Mouse (Mus musculus) cortical plate, adult 2 months (tissue): ENCODE measurements around the gene Mier3. TPM values are rescaled to one million over a fixed set of nuclear protein-coding genes. Genes with fewer than 3 reads are reported as not detected.

Experiments used
- H3K27ac ChIP-seq: fragments of 200-500 bp; 2 replicates; pipeline ENCODE4 v1.5.1; 2012; ENCODE audit warnings: low read length, control low read depth, inconsistent platforms; ENCODE audit not compliant: insufficient read depth
- H3K4me1 ChIP-seq: fragments of 200-500 bp; 2 replicates; pipeline ENCODE4 v1.6.1; 2011; ENCODE audit warnings: low read length; ENCODE audit not compliant: control insufficient read depth, insufficient read depth
- H3K4me3 ChIP-seq: fragments of 200-500 bp; 2 replicates; pipeline ENCODE4 v1.5.1; 2011; ENCODE audit warnings: mild to moderate bottlenecking, low read length, control low read depth; ENCODE audit not compliant: insufficient read depth
- CTCF ChIP-seq: fragments of 200-500 bp; IDR thresholded peaks from 2 replicates; pipeline ENCODE4 v1.5.1; 2011; ENCODE audit warnings: mild to moderate bottlenecking, control low read depth, low read length; ENCODE audit not compliant: insufficient read depth; ENCODE audit errors: extremely low read depth
- POLR2A ChIP-seq: fragments of 200-500 bp; IDR thresholded peaks from 2 replicates; pipeline ENCODE4 v1.6.1; 2011; ENCODE audit warnings: mild to moderate bottlenecking, low read length, control low read depth; ENCODE audit not compliant: insufficient read depth; ENCODE audit errors: extremely low read depth
- polyA plus RNA-seq: library from polyadenylated mRNA; depleted of rRNA; stranded (reverse); fragments of >200 nt; gene quantifications from 2 replicates; pipeline ENCODE4 v1.2.3, GENCODE M21; 2012; rRNA removed

Mier3 gene
- polyA plus RNA-seq, result 10.3 and 12.0 TPM in 2 replicates

- TF ChIP-seq POLR2A (no peak), CTCF (no peak)
- Histone ChIP-seq H3K4me3 (no peak within 1 kb of the TSS), H3K4me1 (no peaks in the 10 kb centered on the region), H3K27ac (no peak within 1 kb of the TSS)
Measured at GRCm38 (mm10) chr13:111680679-111681078, at the start of gene Mier3. Gene Mier3 (plus strand): TSS chr13:111680979.

DNA sequence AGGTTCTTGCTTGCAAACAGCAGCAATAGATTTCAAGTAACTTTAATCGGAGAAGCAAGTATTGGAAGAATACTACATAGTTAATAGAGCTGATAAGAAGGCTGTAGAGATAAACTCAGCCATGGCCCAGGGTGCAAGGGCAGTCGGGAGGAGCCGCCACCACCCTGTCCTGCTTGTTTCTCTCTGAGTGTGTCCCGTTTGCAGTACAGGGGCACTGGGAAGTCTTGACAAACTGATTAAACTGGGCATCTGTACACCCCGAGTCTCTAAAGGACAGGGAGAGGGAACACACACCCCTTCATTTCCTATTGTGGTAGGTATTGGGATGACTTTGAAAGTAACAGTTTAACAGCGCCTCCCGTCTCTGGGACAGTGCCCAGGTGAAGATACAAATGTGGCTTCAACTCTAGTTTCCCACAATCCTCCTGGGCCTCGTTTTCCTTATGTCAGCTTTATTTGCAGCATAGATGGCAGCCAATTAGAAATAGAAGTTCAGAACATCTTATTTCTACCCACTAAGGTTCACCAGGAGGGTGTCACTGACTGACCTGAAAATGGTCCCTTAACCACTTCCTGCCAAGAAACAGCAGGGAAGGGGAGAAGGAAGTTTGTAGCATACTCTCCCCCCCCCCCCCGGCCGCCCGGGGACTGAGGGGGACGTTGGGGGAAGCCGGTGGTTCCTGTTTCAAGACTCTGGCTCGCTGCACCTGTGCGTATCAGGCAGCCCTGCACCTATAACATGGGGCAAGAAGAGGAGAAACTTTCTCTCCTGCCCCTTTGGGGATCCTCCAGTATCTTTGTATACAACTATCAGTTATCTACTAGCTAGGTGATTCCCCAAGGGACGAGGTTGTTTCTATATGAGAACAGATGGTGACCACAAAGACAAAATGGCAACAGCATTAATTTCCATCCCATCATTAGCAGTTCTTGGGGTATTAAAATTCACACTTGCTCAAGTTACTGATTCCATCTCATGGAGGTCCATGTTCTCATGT lies 46.3 kb upstream of the Mier3 start:
- TF ChIP-seq POLR2A (no peak), CTCF (no peak)
- Histone ChIP-seq H3K4me1 (no peaks in the 10 kb centered on the region), H3K4me3 (no peak overlapping the region), H3K27ac (no peak overlapping the region)

DNA sequence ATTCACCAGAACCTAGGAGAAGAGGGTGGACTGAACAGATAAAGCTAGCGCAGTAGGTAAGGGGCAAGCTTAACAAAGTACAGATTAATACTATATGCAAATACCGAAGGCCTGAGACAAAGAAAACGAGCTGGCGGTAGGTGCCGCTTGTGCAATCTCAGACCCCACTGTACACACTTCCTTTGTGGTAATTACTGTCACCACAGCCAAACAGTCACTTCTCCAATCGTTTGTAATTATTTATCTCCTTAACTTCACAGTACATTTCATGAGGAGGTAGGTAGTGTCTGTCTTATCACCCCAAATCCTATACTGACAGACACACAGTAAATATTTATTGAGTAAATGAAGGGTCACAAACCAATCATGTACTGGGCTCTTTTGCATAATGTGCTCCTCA lies 40.5 kb upstream of the Mier3 start:
- Histone ChIP-seq H3K4me3 (no peak overlapping the region), H3K27ac (no peak overlapping the region), H3K4me1 (no peaks in the 10 kb centered on the region)
- TF ChIP-seq CTCF (no peak), POLR2A (no peak)

GRCm38 (mm10) chr13:111643636-111644035 lies 37.1 kb upstream of the Mier3 start:
- Histone ChIP-seq H3K27ac (no peak overlapping the region), H3K4me1 (no peaks in the 10 kb centered on the region), H3K4me3 (no peak overlapping the region)
- no peak for TF ChIP-seq CTCF
- TF ChIP-seq POLR2A, result no peak

GRCm38 (mm10) chr13:111646204-111646603 lies 34.6 kb upstream of the Mier3 start:
- no peaks in the 10 kb centered on the region for H3K4me1 ChIP-seq
- H3K27ac ChIP-seq, result no peak overlapping the region
- TF ChIP-seq CTCF, result no peak
- no peak for TF ChIP-seq POLR2A
- H3K4me3 ChIP-seq, result no peak overlapping the region

- Histone ChIP-seq H3K4me3 (no peak overlapping the region), H3K4me1 (no peaks in the 10 kb centered on the region), H3K27ac (no peak overlapping the region)
- TF ChIP-seq POLR2A, result no peak
- no peak for TF ChIP-seq CTCF
Measured at GRCm38 (mm10) chr13:111647279-111647678, 33.5 kb upstream of the Mier3 start.

DNA sequence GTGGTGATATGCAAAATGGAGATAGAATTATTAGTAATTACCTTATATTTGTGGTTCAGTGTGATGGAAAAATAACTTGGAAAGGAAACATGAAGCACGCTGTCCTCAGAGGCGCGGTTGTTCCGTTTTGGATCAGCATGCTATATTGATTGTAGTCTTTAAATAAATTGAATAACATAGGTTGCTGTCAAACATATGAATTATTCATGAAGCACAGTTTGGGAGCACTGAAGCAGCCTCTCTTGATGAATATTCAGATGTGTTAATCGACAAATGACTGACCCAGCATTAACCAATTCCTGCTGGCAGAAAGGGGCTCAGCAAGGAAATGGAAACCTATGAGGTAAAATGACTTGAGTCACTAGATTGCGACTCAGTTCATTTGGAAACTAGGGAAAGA lies 29.8 kb upstream of the Mier3 start:
- H3K4me3 ChIP-seq, result no peak overlapping the region
- no peaks in the 10 kb centered on the region for H3K4me1 ChIP-seq
- TF ChIP-seq POLR2A (no peak), CTCF (no peak)
- H3K27ac ChIP-seq, result no peak overlapping the region

DNA sequence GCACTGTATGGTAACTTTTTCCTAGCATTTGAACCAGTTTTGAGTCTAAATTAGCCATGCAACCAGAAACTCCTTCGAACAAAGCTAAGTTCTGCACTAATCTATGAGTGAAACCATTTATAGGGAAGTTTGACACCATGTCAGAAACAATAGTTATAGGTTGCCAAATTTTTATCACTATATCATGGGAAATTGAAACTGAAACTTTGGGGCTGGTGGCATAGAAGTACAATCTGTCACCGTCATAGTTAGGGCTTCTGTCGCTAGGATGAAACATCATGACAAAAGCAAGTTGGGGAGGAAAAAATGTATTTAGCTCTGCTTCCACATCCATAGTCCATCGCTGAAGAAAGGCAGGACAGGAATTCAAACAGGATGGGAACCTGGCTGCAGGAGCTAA lies 25.5 kb upstream of the Mier3 start:
- TF ChIP-seq POLR2A (no peak), CTCF (no peak)
- no peak overlapping the region for H3K27ac ChIP-seq
- H3K4me1 ChIP-seq, result no peaks in the 10 kb centered on the region
- no peak overlapping the region for H3K4me3 ChIP-seq

DNA sequence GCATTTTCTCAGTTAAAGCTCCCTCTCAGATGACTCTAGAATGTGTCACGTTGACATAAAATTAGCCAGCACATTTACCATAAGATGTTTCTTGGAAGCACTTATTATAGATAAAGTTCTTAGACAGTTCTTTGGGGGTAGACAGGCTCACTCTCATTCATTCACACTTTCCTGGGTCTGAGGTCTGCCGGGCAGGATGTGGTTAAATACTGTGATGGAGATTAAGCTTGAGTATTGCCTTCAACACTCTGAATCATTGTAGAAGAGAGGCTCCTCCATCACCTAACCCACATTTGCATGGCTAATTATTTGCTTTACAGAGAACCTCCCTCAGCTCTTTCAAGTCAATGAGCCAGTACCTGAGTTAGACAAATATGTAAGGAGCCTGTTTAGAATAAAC lies 24.9 kb upstream of the Mier3 start:
- H3K4me3 ChIP-seq, result no peak overlapping the region
- TF ChIP-seq POLR2A (no peak), CTCF (no peak)
- H3K4me1 ChIP-seq, result no peaks in the 10 kb centered on the region
- H3K27ac ChIP-seq, result no peak overlapping the region

DNA sequence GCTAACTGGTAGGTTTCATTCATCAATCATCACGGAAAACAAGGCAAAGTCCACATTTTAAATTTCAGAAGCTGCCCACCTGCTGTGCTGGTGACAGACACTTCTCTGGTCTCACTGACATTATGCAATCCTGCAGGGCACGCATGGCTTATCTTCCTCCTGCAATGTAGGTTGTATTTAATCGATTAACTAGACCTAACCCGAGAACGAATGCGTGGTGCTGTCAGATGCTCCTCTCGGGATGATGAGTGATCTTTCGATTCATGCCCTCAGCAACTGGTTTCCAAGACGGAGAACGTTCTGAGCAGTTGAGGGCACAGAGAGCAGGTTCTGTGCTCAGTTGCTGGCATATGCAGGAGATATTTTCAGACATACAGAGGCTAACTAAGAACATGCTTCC lies 24.5 kb upstream of the Mier3 start:
- no peak for TF ChIP-seq POLR2A
- no peak for TF ChIP-seq CTCF
- Histone ChIP-seq H3K27ac (no peak overlapping the region), H3K4me3 (no peak overlapping the region), H3K4me1 (no peaks in the 10 kb centered on the region)
